Mouse (Mus musculus): ENCODE measurements at regions not wholly inside any gene's neighbourhood (a gene's known extent, or its start where the extent isn't known, plus 50 kb on each side); places are given as distances from the start of the nearest gene placed in this dataset.

- TF ChIP-seq POLR2A (IDR thresholded peaks at IDR 0.05; ENCODE audit: borderline replicate concordance, control insufficient read depth, low read depth, low read length) (no peak), CTCF (IDR thresholded peaks at IDR 0.05; ENCODE audit: control insufficient read depth, insufficient read depth, low read length) (no peak)
Observed at GRCm38 (mm10) chr3:9959716-9960661, 127.9 kb upstream of the Gm9833 start.

Measured in bone marrow, adult 2 months (tissue).